Mouse (Mus musculus) CD4-positive helper T cell, adult 2 months (primary cell): ENCODE measurements around the gene Cadps.

Experiments used
- DNase-seq: peaks from one replicate; pipeline ENCODE4 v3.0.0-alpha.2; 2012; ENCODE audit warnings: low read depth, missing footprints, low spot score

Cadps gene

GRCm38 (mm10) chr14:12341789-12342457 is 481.0 kb downstream of the Cadps start:
- DNase-seq = no peak

GRCm38 (mm10) chr14:12341075-12341788 is 481.6 kb downstream of the Cadps start:
- DNase-seq = peak; percentile 10

- no peak for DNase-seq
These were observed 482.4 kb downstream of the Cadps start for GRCm38 (mm10) chr14:12340238-12341074.

- no peak for DNase-seq
These were observed 483.9 kb downstream of the Cadps start for GRCm38 (mm10) chr14:12338811-12339565.

- no peak for DNase-seq
These were observed 484.7 kb downstream of the Cadps start for GRCm38 (mm10) chr14:12337998-12338809.

GRCm38 (mm10) chr14:12337421-12337997 is 485.4 kb downstream of the Cadps start:
- DNase-seq = no peak

- DNase-seq = no peak
These were observed 488.0 kb downstream of the Cadps start for GRCm38 (mm10) chr14:12334925-12335324.

- DNase-seq = no peak
These were observed 489.3 kb downstream of the Cadps start for GRCm38 (mm10) chr14:12333622-12334021.
